Mouse (Mus musculus): ENCODE data around the gene Surf6. TPM values are rescaled to one million over a fixed set of nuclear protein-coding genes. Genes with fewer than 3 reads are reported as not detected.
"Not testable (repeated sequence)": the region's sequence is repeated elsewhere in the genome, so short reads cannot be mapped to it uniquely, and the experiment has no call there.

The Surf6 gene
- total RNA-seq, 2 experiments from 2014 or later = 21.7 to 53.0 TPM

DNA sequence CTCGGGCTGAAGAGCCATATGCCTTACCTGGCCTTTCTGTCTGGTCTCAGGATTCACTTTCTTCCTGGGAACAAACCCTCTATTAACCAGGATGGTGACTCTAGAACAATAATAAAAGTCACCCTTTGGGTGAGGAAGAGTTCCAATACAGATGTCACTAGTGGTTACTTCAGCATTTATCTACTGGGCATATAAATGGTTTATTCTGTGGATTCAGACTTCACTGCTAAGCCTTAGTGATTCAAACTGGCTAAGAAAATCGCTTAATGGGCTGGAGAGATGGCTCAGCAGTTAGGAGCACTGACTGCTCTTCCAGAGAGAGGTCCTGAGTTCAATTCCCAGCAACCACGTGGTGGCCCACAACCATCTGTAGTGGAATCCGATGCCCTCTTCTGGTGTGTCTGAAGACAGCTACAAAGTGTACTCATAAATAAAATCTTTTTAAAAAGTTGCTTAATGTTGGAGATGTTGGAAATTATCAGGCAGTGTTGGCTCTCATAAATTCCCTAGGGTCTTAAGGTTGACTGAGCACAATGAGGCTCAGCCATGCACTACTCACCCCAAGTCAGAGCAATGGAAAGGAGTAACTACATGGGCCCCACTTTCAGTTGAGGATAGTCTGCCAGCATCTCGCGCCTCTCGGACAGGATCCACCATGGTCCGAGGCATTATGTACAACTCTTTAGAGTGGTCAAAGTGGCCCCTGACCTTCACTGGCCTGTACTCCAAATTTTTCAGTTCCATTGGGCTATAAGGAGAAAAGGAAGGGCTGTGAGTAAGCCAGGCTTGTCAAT, 11.7 kb upstream of the Surf6 start:
- no peak for ATAC-seq (replicated peaks; ENCODE audit: poor library complexity, severe bottlenecking)

DNA sequence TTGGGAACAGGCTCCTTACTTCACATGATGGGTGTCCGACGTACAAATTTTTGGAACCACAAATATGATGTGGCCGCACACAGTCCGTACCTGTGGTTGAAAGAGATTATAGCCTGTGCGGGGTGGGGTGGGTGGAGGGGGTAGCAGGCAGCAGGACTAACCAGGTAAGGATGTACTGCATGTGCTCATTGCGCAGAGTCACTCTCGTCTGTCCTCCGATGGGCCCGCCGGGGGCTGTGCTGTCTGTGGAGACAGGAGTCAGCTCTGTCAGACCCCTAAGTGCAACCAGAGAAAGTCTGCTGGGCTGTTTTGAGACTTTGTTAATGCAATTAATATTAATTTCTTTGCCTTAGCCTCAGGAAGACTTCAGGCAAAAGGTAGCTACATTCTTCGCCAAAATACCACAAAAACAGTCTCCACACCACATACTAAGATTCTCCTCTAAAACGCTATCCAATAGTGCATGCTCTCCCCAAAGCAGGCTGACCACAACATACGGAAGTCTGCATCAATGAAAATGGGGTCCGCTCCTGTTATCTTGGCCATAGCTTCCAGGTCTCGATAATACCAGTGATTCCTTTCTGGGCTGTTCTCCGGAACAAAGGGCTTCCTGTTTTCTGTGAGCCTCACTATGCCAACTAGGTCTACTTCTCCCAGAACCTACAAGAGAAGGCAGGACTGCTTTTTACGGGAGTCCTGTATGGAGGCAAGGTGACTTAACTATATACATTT, 10.9 kb upstream of the Surf6 start:
- no peak for ATAC-seq (replicated peaks; ENCODE audit: poor library complexity, severe bottlenecking)

DNA sequence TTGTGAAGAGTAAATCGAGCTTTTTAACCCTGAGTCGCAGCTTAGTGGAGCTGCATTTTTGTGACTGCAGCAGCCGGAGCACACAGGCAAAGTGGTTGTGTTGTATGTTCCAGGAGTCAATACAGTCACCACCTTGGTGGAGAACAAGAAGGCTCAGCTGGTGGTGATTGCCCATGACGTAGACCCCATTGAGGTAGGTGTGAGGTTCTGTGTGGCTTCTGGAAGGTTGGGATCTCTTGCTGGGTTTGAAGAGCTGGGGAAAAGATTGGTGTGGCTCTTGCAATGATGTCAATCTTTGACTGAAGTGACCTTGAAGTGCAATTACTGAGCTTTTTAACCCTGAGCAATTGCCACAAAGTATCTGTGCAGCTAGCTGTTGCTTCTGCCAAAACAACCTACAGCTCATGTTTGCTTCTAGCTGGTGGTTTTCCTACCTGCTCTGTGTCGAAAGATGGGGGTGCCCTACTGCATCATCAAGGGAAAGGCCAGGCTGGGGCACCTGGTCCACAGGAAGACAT, 9.6 kb upstream of the Surf6 start:
- no peak for ATAC-seq (replicated peaks; ENCODE audit: poor library complexity, severe bottlenecking)

DNA sequence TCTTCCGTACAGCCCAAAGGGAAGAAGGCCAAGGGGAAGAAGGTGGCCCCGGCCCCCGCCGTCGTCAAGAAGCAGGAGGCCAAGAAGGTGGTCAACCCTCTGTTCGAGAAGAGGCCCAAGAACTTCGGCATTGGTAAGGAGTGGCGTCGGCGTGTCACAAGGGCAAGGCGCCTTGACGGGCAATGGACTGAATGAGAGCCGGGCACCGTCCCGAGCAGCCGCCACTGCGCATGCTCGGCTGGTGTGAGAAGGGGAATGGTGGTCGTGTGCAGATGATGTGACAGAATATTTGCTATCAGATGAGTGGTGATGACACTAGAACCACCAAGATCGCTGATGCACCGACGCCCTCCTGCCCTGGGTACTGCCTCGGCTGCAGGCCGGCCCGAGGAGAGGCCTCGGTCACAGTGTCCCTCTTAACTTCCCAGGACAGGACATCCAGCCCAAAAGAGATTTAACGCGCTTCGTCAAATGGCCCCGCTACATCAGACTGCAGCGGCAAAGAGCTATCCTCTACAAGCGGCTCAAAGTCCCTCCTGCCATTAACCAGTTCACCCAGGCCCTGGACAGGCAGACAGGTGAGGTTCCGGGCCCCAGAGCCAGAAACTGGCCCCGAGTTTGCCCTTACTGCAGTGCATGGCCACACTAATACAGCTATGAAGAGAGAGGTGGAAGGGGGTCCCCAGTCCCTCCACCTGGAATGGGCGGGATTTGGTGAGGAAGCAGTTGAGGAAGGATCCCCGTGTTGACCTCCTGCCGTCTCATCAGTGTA, 8.5 kb upstream of the Surf6 start:
- ATAC-seq (replicated peaks; ENCODE audit: poor library complexity, severe bottlenecking) = peak; percentile 31

DNA sequence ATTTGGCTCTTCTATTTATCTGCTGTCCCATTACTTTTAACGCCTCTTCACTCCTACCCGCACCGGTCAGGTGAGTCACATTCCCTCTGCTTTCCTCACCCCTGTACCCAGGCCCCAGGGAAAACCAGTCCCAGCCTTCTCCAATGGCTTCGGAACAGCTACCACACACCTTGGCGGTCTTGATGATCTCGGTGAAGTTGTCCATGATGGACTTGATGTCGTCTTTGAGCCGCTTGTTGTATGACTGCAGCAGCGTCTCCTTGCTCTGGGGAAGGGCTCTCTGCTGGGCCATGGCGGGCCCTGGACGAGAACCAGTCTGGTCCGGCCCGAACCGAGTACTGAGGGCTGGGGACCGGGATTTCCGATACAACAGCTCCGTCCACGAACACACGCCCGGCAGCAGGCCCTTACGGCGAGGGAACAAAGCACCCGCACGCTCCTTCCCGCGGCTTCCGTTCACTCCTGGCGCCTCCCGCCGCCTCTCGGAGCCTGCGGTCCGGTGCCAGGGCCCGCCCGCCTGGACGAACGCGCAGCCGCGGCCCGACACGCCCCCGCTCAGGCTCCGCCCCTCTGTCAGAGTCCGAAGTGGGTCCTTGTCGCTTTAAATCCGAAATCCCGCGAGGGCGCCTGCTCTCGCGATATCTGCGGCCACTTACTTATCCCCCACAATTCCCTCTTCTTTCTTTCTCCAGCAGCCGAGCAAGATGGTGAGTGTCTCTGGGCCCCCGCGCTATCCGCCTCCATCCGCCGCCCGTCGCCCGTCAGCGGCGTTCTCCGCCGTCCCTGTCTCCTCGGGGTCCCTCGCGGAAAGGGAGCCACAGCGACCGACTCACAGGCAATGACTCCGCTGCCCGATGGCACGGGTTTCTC, 7.7 kb upstream of the Surf6 start, which contains the start of the genes Med22 and Rpl7a:
Gene Med22, minus strand, starts transcription at position 554 of the 870 bp plus-strand sequence.
Gene Rpl7a, plus strand, starts transcription at position 641 of the 870 bp plus-strand sequence.
- peak; percentile 81 for ATAC-seq (replicated peaks; ENCODE audit: poor library complexity, severe bottlenecking)

DNA sequence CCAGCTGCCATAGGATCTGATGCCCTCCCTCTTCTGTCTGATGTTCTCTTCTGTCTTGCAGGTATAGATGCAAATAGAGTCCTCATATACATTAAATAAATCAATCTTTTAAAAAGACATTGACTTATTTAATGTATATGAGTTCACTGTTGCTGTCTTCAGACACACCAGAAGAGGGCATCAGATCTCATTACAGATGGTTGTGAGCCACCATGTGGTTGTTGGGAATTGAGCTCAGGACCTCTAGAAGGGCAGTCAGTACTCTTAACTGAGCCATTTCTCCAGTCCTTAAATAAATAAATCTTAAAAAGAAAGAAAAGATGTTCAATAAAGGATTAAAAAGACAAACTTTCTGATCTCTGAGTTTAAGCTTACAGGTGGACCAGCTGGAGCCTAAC, 6.7 kb upstream of the Surf6 start:
- no peak for ATAC-seq (replicated peaks; ENCODE audit: poor library complexity, severe bottlenecking)

DNA sequence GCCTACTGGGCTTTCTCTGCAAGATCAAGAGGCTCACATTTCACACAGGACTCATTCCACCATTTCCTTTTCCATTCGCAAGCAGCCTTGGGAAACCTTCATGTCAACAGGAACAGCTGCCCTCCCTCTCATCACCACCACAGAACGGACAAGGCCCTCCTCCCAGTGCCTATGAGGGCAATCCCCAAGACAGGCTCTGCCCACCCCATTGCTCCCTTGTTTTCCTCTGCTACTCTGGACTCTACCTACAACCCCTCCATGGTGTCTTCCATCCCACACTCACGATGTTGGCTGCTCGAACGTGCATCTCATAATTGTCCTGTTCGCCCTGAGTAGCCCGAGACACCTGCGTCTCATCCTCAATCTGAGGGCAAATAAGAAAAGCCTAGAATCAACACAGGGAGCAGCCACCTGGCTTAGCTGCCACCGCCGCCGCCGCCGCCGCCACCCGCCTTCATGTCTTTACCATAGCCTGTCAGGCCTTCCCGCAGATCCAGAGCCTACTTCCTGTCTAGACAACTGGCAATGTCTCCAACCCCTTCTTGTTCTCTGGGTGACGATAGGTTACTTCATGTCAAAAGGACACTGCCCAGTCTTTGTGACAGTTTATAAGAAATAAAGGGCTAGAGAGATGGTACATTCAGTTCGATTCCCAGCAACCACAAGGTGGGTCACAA, 6.2 kb upstream of the Surf6 start:
- no peak for ATAC-seq (replicated peaks; ENCODE audit: poor library complexity, severe bottlenecking)

DNA sequence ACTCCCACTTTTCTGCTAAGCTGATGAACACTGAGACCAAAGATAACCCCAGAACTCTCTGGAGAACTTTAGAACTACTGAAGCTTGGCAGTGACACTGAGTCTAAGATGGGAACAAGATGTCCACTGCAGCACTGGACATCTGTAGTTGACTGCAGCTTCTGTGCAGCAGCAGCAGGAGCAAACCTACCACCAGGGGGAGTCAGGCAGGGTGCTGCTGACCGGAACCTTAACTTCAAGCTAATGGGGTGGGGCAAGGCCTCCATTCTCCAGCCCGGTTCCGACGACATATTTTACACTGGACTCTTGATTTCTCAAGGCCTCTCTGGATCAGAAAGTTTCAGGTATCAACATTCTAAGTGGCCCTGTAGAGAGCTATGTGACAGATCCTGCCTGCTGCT, 4.4 kb upstream of the Surf6 start:
- no peak for ATAC-seq (replicated peaks; ENCODE audit: poor library complexity, severe bottlenecking)

DNA sequence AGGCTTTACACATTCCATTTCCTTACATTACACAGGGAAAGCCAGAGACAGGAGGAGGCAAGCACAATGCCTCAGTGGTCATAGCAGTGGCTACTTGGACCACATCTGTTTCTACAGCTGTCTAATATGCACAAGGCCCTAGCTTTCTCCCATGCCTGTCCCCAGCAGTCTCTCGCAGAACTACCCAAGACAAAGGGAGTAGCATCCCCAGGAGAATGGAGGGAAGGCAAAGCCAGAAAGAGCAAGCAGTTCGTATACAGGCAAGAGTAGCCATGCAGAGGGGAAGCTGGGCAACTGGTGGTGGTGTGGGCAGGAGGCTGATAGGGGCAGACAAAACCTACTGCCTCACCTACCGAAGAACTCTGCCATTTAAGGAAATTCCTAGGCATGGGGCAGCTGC, 3.8 kb upstream of the Surf6 start:
- ATAC-seq (replicated peaks; ENCODE audit: poor library complexity, severe bottlenecking) = no peak

DNA sequence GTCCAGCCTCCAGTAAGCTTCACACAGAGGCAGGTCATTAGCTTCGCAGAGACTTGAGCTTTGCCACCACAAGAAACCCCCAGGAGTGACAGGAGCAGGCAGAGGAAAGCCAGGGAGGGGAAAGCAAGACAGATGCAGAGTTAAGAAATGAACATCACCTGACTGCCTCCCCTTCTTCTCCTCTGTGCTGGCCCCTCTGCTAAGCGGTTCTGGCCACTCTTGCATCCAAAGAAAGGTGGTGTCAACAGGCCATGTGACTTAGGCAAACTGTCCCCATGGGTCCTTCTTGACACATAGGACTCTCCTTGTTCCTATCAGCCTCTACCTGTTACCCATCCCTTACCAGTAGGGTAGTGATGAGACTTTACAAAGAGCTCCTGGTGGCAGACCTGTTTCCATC, 3.3 kb upstream of the Surf6 start:
- ATAC-seq (replicated peaks; ENCODE audit: poor library complexity, severe bottlenecking) = no peak

DNA sequence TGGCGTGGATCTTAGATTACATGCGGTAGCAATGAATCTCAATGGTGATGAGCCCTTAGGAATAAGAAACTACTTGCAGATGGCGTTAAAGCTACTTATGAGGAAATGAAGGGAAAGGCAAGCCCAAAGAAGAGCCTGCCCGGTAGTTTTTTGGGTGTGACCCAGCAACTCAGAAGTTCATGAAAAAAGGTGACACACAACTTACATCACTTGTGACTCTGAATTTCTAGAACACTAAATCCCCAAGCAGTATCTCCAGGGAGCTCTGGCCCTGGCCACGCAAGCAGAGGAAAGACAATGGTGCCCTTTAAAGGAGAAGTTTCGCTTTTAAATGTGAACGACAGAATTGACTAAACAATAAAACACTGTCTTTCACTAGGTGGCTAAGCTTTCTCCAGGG, 632 bp upstream of the Surf6 start:
- no peak for ATAC-seq (replicated peaks; ENCODE audit: poor library complexity, severe bottlenecking)

DNA sequence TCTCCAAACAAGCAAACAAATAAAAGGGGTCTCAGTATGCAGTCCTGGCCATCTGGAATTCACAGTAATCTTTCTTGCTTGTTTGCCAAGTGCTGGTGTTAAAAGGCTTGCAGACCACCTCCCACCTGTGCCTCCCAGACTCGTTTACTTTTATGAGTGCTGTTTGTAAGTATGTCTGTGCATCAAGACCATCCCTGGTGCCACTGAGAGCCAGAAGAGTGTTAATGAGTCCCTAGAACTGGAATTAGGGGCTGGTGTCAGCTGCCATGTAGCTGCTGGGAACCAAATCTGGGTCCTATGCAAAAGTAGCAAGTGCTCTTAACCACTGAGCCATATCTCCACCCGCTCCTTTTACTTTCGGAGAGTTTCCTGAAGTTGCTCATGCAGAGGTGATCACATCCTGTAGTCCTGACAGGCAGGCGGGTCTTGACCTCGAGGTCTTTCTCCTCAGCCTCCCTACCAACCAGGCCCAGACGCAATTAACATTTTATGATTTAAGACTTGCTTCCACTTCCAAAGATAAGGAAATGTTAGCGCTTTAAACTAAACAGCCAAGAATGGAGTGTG, 762 bp downstream of the Surf6 start:
- ATAC-seq (replicated peaks; ENCODE audit: poor library complexity, severe bottlenecking) = no peak

DNA sequence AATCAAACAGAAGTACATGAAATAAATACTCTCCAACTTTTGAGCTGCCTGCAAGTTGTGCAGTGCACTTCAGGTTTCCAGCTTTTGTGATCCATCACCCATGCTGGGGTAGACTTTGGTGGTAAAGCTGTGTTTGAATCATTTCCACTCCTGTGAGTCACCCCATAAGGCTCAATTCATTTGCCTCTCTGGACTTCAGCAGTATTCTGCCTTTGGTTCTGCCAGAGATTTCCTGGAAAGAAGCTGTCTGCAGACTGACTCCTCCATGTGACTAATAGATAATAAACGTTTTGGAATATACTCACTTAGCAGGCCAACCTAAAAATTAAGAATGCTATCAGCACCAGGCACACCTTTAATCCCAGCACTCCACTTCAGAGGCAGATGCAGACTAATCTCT, 1.9 kb downstream of the Surf6 start:
- ATAC-seq (replicated peaks; ENCODE audit: poor library complexity, severe bottlenecking) = no peak

DNA sequence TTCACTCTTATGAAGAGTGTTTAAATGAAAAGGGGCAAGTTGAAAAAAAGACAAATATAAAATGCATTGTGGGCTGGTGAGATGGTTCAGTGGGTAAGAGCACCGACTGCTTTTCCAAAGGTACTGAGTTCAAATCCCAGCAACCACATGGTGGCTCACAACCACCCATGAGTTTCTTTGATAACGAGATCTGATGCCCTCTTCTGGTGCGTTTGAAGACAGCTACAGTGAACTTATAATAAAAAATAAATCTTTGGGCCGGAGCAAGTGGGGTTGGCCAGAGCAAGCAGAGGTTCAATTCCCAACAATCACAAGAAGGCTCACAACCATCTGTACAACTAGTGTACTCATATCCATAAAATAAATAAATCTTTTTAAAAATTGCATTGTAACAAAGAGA, 6.8 kb downstream of the Surf6 start:
- no peak for ATAC-seq (replicated peaks; ENCODE audit: poor library complexity, severe bottlenecking)

DNA sequence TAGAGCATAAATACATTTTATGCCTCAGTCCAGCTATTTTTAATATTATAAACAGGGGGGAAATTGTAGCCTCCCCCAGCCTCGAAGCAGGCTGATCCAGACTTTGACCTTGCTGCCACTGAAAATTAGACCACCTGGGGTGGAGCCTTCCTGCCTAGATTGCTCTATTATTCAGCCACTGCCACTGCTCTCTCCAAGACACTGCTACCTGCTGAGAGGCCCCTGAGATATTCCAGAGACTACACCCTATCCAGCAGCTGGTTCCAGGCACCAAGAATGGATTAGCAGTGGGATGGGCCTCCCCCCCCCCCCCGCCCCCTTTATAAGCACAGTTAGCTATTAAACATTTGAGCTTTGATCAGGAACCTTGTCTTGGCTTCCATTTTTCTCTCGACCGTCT, 16.5 kb downstream of the Surf6 start:
- not testable (repeated sequence) for ATAC-seq (replicated peaks; ENCODE audit: poor library complexity, severe bottlenecking)

DNA sequence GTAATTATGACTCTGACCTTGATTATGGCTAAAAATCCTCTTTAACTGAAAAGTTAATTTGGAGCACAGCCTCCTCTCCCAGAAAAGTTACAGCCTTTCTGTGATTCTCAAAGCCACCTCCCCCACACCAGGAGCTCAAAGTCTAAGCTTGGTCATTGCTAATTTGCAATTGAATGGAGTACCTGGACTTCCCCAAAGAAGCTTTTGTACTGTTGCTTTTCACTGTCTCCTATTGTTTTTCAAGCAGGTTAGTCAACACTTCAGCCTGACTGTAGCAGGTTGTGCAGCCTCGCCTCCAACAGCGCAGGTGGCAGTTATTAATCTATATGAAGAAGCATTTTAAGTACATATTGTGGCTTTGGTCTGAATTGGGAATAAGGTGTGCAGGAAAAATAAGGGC, 17.1 kb downstream of the Surf6 start:
- not testable (repeated sequence) for ATAC-seq (replicated peaks; ENCODE audit: poor library complexity, severe bottlenecking)

DNA sequence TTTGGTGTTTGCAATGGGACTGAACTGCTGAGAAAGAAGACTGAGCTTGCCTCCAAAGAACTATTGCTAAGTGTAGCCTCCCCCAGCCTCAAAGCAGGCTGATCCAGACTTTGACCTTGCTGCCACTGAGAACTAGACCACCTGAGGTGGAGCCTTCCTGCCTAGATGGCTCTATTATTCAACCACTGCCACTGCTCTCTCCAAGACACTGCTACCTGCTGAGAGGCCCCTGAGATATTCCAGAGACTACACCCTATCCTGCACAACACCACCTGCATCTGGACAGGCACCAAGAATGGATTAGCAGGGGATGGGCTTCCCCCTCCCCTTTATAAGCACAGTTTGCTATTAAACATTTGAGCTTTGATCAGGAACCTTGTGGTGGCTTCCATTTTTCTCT, 24.1 kb downstream of the Surf6 start:
- ATAC-seq (replicated peaks; ENCODE audit: poor library complexity, severe bottlenecking) = no peak

DNA sequence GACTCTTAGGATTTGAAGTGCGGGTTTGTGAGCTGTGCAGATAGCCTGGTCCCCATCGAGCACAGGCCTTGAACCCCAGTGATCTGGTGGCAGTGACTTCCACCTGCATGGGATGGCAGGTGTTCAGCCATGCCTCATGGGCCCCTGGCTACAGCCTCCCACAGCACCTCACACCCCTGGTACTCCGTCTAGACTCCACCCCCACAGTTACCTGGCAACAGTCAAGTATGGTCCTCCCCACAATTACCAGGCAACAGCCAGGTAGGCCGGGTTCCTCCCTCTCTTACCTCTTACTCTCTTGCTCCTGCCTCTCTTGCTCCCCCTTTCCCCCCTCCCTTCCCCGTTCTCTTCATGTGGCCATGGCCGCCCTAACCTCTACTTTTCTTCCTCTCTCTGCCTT, 32.0 kb downstream of the Surf6 start:
- no peak for ATAC-seq (replicated peaks; ENCODE audit: poor library complexity, severe bottlenecking)

DNA sequence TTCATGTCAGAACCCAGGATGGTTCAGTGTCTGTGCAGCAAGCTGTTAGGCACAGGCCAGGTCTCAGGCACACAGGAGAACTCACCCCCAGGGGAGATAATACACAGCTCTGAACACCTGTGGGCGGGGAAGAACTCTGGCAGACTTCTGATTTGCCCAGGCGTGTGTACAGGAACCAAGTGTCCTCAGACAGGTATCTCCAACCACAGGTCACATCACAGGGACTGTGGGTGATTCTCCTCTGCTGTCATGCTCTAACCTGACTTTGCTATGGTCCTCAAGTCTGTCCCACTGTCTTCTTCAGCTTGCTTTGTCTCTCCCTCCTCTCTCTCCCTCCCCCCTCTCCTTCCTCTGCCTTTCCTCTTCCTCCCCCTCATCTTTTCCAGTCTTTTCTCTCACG, 37.8 kb downstream of the Surf6 start, which contains the start of gene Abo:
Gene Abo, minus strand, starts transcription at position 101 of the 400 bp plus-strand sequence.
- no peak for ATAC-seq (replicated peaks; ENCODE audit: poor library complexity, severe bottlenecking)
